Mouse (Mus musculus) forebrain, embryonic 15.5 days (tissue): ENCODE measurements around the gene Plekhg5. TPM values are rescaled to one million over a fixed set of nuclear protein-coding genes. Genes with fewer than 3 reads are reported as not detected.

Source experiments
- ATAC-seq: fragments of 200-750 bp; cut with Nextera tagmentation; replicated peaks from 2 replicates; pipeline ENCODE4 v1.8.0; 2017; ENCODE audit warnings: mild to moderate bottlenecking, moderate TSS enrichment, moderate library complexity
- H3K27ac ChIP-seq: fragments of 300-500 bp; sonication (generic); replicated peaks from 2 replicates; pipeline ENCODE4 v1.5.1; 2015; ENCODE audit warnings: mild to moderate bottlenecking, inconsistent platforms
- H3K27me3 ChIP-seq: fragments of 300-500 bp; sonication (generic); 2 replicates; pipeline ENCODE4 v1.6.1; 2015; ENCODE audit warnings: inconsistent platforms
- H3K36me3 ChIP-seq: fragments of 300-500 bp; sonication (generic); 2 replicates; pipeline ENCODE4 v1.6.1; 2015; ENCODE audit warnings: mild to moderate bottlenecking, inconsistent platforms
- H3K4me1 ChIP-seq: fragments of 300-500 bp; sonication (generic); 2 replicates; pipeline ENCODE4 v1.6.1; 2015; ENCODE audit warnings: inconsistent platforms
- H3K4me2 ChIP-seq: fragments of 300-500 bp; sonication (generic); replicated peaks from 2 replicates; pipeline ENCODE4 v1.6.1; 2015; ENCODE audit warnings: mild to moderate bottlenecking, inconsistent platforms
- H3K4me3 ChIP-seq: fragments of 300-500 bp; sonication (generic); 2 replicates; pipeline ENCODE4 v1.5.1; 2015; ENCODE audit warnings: mild to moderate bottlenecking, inconsistent platforms
- H3K9ac ChIP-seq: fragments of 300-500 bp; sonication (generic); replicated peaks from 2 replicates; pipeline ENCODE4 v1.6.1; 2015; ENCODE audit warnings: mild to moderate bottlenecking, inconsistent platforms
- H3K9me3 ChIP-seq: fragments of 300-500 bp; sonication (generic); 2 replicates; pipeline ENCODE4 v1.6.1; 2016; ENCODE audit warnings: inconsistent platforms
- WGBS: fragments of 180-500 bp; shearing (Covaris S2); methylation state at CpG from one replicate; pipeline ENCODE4 v1.1.7; 2015; ENCODE audit warnings: mixed read lengths; 5-methylcytosine and 5-hydroxymethylcytosine counted together
- polyA plus RNA-seq: library from polyadenylated mRNA; unstranded; fragments of >200 nt; fragmentation: Nextera tagmentation; extraction: Ambion mirVana; gene quantifications from 2 replicates; pipeline ENCODE4 v1.2.1, GENCODE M21; 2015

Gene Plekhg5
- polyA plus RNA-seq, 1 experiment from 2014 or later: 9.3 TPM

- Histone ChIP-seq H3K4me1 (peaks cover 7% of the 10 kb centered on the region; the same call in 1 of the 2 replicates), H3K4me2 (no peak overlapping the region), H3K4me3 (no peak overlapping the region), H3K27me3 (no peaks in the 10 kb centered on the region), H3K9me3 (no peaks in the 10 kb centered on the region), H3K9ac (no peak overlapping the region), H3K27ac (no peak overlapping the region), H3K36me3 (no peaks in the 10 kb centered on the region)
- WGBS: 80% methylated on average over 6 of the region's 6 CpGs
- no peak for ATAC-seq
These were observed 1.4 kb downstream of the Plekhg5 start for GRCm38 (mm10) chr4:152073715-152074114.

GRCm38 (mm10) chr4:152074548-152074947 is 2.2 kb downstream of the Plekhg5 start:
- Histone ChIP-seq H3K9ac (no peak overlapping the region), H3K27ac (no peak overlapping the region), H3K9me3 (no peaks in the 10 kb centered on the region), H3K4me2 (no peak overlapping the region), H3K27me3 (no peaks in the 10 kb centered on the region), H3K36me3 (no peaks in the 10 kb centered on the region), H3K4me1 (peaks cover 7% of the 10 kb centered on the region; the same call in 1 of the 2 replicates), H3K4me3 (no peak overlapping the region)
- 79% methylated on average over 9 of the region's 9 CpGs for WGBS
- ATAC-seq: no peak

GRCm38 (mm10) chr4:152077191-152077590 is 4.9 kb downstream of the Plekhg5 start:
- H3K9ac ChIP-seq: no peak overlapping the region
- WGBS: 88% methylated on average over 9 of the region's 9 CpGs
- ATAC-seq: no peak
- peaks cover 7% of the 10 kb centered on the region; the same call in 1 of the 2 replicates for H3K4me1 ChIP-seq
- no peak overlapping the region for H3K4me3 ChIP-seq
- no peaks in the 10 kb centered on the region for H3K27me3 ChIP-seq
- H3K36me3 ChIP-seq: no peaks in the 10 kb centered on the region
- no peak overlapping the region for H3K27ac ChIP-seq
- no peaks in the 10 kb centered on the region for H3K9me3 ChIP-seq
- H3K4me2 ChIP-seq: no peak overlapping the region

- H3K9me3 ChIP-seq: no peaks in the 10 kb centered on the region
- WGBS: 95% methylated on average over 10 of the region's 10 CpGs
- no peaks in the 10 kb centered on the region for H3K36me3 ChIP-seq
- H3K27ac ChIP-seq: no peak overlapping the region
- no peaks in the 10 kb centered on the region for H3K4me1 ChIP-seq
- H3K9ac ChIP-seq: no peak overlapping the region
- ATAC-seq: no peak
- H3K27me3 ChIP-seq: no peaks in the 10 kb centered on the region
- no peak overlapping the region for H3K4me3 ChIP-seq
- no peak overlapping the region for H3K4me2 ChIP-seq
These were observed 5.8 kb downstream of the Plekhg5 start for GRCm38 (mm10) chr4:152078105-152078530.

GRCm38 (mm10) chr4:152079261-152079660 is 7.0 kb downstream of the Plekhg5 start:
- Histone ChIP-seq H3K27ac (no peak overlapping the region), H3K4me2 (no peak overlapping the region), H3K4me3 (no peak overlapping the region), H3K9me3 (no peaks in the 10 kb centered on the region), H3K27me3 (no peaks in the 10 kb centered on the region), H3K4me1 (no peaks in the 10 kb centered on the region), H3K36me3 (no peaks in the 10 kb centered on the region), H3K9ac (no peak overlapping the region)
- ATAC-seq: no peak
- 86% methylated on average over 3 of the region's 3 CpGs for WGBS

- H3K36me3 ChIP-seq: no peaks in the 10 kb centered on the region
- H3K27ac ChIP-seq: no peak overlapping the region
- 78% methylated on average over 7 of the region's 7 CpGs for WGBS
- H3K27me3 ChIP-seq: 0 out of 2 replicates have a peak, but pooled peaks cover 3% of the 10 kb centered on the region
- H3K4me2 ChIP-seq: no peak overlapping the region
- no peak overlapping the region for H3K9ac ChIP-seq
- H3K4me3 ChIP-seq: no peak overlapping the region
- no peak for ATAC-seq
- no peaks in the 10 kb centered on the region for H3K9me3 ChIP-seq
- H3K4me1 ChIP-seq: no peaks in the 10 kb centered on the region
These were observed 7.6 kb downstream of the Plekhg5 start for GRCm38 (mm10) chr4:152079931-152080330.

GRCm38 (mm10) chr4:152083611-152084220 is 11.4 kb downstream of the Plekhg5 start:
- Histone ChIP-seq H3K36me3 (no peaks in the 10 kb centered on the region), H3K27ac (no peak overlapping the region), H3K4me1 (peaks cover 23% of the 10 kb centered on the region), H3K4me2 (no peak overlapping the region), H3K4me3 (no peak overlapping the region), H3K9me3 (no peaks in the 10 kb centered on the region), H3K27me3 (0 out of 2 replicates have a peak, but pooled peaks cover 3% of the 10 kb centered on the region), H3K9ac (no peak overlapping the region)
- 60% methylated on average over 6 of the region's 7 CpGs for WGBS
- no peak for ATAC-seq

GRCm38 (mm10) chr4:152084616-152085015 is 12.3 kb downstream of the Plekhg5 start:
- no peak overlapping the region for H3K27ac ChIP-seq
- WGBS: 89% methylated on average over 7 of the region's 7 CpGs
- no peaks in the 10 kb centered on the region for H3K9me3 ChIP-seq
- H3K4me3 ChIP-seq: no peak overlapping the region
- no peak overlapping the region for H3K4me2 ChIP-seq
- H3K4me1 ChIP-seq: peaks cover 25% of the 10 kb centered on the region
- no peaks in the 10 kb centered on the region for H3K36me3 ChIP-seq
- no peak overlapping the region for H3K9ac ChIP-seq
- ATAC-seq: no peak
- 0 out of 2 replicates have a peak, but pooled peaks cover 3% of the 10 kb centered on the region for H3K27me3 ChIP-seq

GRCm38 (mm10) chr4:152086505-152087210 is 14.4 kb downstream of the Plekhg5 start:
- Histone ChIP-seq H3K4me2 (peak overlapping the region; percentile 83), H3K36me3 (no peaks in the 10 kb centered on the region), H3K27me3 (0 out of 2 replicates have a peak, but pooled peaks cover 3% of the 10 kb centered on the region), H3K27ac (0 out of 2 replicates have a peak overlapping the region, but pooled peaks have one; percentile 35), H3K9ac (peak overlapping the region; percentile 84), H3K9me3 (no peaks in the 10 kb centered on the region), H3K4me3 (peak overlapping the region; percentile 72), H3K4me1 (peaks cover 25% of the 10 kb centered on the region)
- ATAC-seq: peak; percentile 79
- WGBS: under 1% methylated on average over 88 of the region's 92 CpGs

GRCm38 (mm10) chr4:152087211-152088081 is 15.1 kb downstream of the Plekhg5 start:
- Histone ChIP-seq H3K27me3 (0 out of 2 replicates have a peak, but pooled peaks cover 3% of the 10 kb centered on the region), H3K9ac (peak overlapping the region; percentile 84), H3K9me3 (no peaks in the 10 kb centered on the region), H3K4me3 (peak overlapping the region; percentile 72), H3K4me1 (peaks cover 25% of the 10 kb centered on the region), H3K4me2 (peak overlapping the region; percentile 83), H3K27ac (0 out of 2 replicates have a peak overlapping the region, but pooled peaks have one; percentile 43), H3K36me3 (no peaks in the 10 kb centered on the region)
- 6% methylated on average over 12 of the region's 12 CpGs for WGBS
- no peak for ATAC-seq

- 0 out of 2 replicates have a peak overlapping the region, but pooled peaks have one; percentile 72 for H3K4me3 ChIP-seq
- peak overlapping the region; percentile 83 for H3K4me2 ChIP-seq
- H3K27ac ChIP-seq: peak overlapping the region; percentile 43; the same call in 1 of the 2 replicates
- no peaks in the 10 kb centered on the region for H3K9me3 ChIP-seq
- H3K4me1 ChIP-seq: peaks cover 25% of the 10 kb centered on the region
- H3K9ac ChIP-seq: no peak overlapping the region
- no peak for ATAC-seq
- no peaks in the 10 kb centered on the region for H3K36me3 ChIP-seq
- WGBS: 24% methylated on average over 4 of the region's 4 CpGs
- H3K27me3 ChIP-seq: 0 out of 2 replicates have a peak, but pooled peaks cover 3% of the 10 kb centered on the region
These were observed 15.8 kb downstream of the Plekhg5 start for GRCm38 (mm10) chr4:152088133-152088532.
